ENCODE assay signal across 9 mouse cellular contexts in the genomic region with DNA sequence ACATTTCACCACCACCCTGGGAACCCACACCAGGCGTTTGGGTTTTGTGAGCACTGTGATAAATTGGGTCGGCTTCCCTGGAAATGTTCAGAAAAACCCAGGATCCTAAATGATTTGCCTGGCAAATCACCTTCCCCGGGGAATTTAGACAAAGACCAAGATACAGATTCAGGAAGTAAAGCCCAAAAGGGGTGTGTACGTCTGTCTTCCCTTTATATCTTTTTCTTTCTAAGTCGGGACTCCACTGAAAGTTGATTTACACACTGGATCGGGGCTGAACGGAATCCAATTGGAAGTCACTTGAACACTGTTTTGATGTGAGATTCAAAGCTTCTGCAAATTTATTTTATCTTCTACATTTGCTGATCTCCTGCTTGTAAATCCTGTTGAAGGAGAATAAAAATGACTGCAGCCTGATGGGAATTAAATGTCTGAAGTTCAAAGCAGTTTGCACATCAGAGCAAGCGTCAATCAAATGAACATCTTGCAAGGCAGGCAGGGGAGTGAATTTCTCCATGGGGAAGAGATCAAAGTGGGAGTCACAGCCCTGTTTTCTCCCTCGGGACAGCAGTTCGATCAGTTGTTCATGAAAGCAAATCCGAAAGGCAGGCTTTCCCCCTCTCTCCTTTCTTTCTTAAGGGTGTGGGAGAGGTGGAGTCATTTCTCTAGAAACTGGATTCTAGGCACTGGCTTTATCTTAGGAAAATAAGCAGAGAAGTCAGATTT.
DNase-seq lines count a peak whose midpoint lies in the region; ATAC-seq and TF ChIP-seq lines count a peak whose summit lies in the region.
"Had no signal": no experiment of that assay in that cellular context is flagged by ENCODE, and none has a peak within 500 bp of the region (broad histone marks: within the 10 kb centered on the region; RNA-seq: fewer than 3 reads in every experiment).

No protein-coding gene starts in this region.

- no peaks in the 10 kb centered on the region for H3K9me3 ChIP-seq in kidney, embryonic 15.5 days (replicated peaks)
- H3K9me3 ChIP-seq in hindbrain, embryonic 12.5 days (replicated peaks) = no peaks in the 10 kb centered on the region
- H3K9me3 ChIP-seq in midbrain, embryonic 14.5 days (ENCODE audit: control insufficient read depth, low read length) = no peaks in the 10 kb centered on the region

- 9% methylated on average over 11 of the region's 11 CpGs for WGBS in kidney, embryonic 15.5 days
- 13% methylated on average over 11 of the region's 11 CpGs for WGBS in hindbrain, embryonic 12.5 days
- WGBS in midbrain, embryonic 14.5 days = 2% methylated on average over 11 of the region's 11 CpGs

- H3K27ac ChIP-seq in kidney, embryonic 15.5 days = peak overlapping the region; percentile 68
- peak overlapping the region; percentile 52; the same call in 1 of the 2 replicates for H3K27ac ChIP-seq in hindbrain, embryonic 12.5 days
- peak overlapping the region; percentile 83 for H3K27ac ChIP-seq in midbrain, embryonic 14.5 days (replicated peaks; ENCODE audit: low read depth, low read length)

- peak overlapping the region; percentile 41 for H3K4me2 ChIP-seq in kidney, embryonic 15.5 days
- 0 out of 2 replicates have a peak overlapping the region, but pooled peaks have one; percentile 4 for H3K4me2 ChIP-seq in hindbrain, embryonic 12.5 days (replicated peaks)
- H3K4me2 ChIP-seq in midbrain, embryonic 14.5 days (ENCODE audit: low read length) = peak overlapping the region; percentile 32

- no peaks in the 10 kb centered on the region for H3K36me3 ChIP-seq in kidney, embryonic 15.5 days
- H3K36me3 ChIP-seq in hindbrain, embryonic 12.5 days = no peaks in the 10 kb centered on the region
- H3K36me3 ChIP-seq in midbrain, embryonic 14.5 days (ENCODE audit: control insufficient read depth, insufficient read depth, low read length) = no peaks in the 10 kb centered on the region

- H3K27me3 ChIP-seq in kidney, embryonic 15.5 days = no peaks in the 10 kb centered on the region
- H3K27me3 ChIP-seq in hindbrain, embryonic 12.5 days = no peaks in the 10 kb centered on the region
- H3K27me3 ChIP-seq in midbrain, embryonic 14.5 days (ENCODE audit: control insufficient read depth, insufficient read depth, low read length) = no peaks in the 10 kb centered on the region

- ATAC-seq in kidney, embryonic 15.5 days (replicated peaks; ENCODE audit: low FRiP score) = 0 out of 2 replicates have a peak, but pooled peaks have one; percentile 13
- no peak for ATAC-seq in hindbrain, embryonic 12.5 days (ENCODE audit: low FRiP score)
- peak; percentile 49; the same call in 1 of the 2 replicates for ATAC-seq in midbrain, embryonic 14.5 days (ENCODE audit: low FRiP score, low TSS enrichment)
- no peak for ATAC-seq in megakaryocyte progenitor cell, adult 5-6 weeks (replicated peaks; ENCODE audit: poor library complexity)

- DNase-seq in kidney, postnatal 14 days = no peak
- DNase-seq in brain, embryonic 14.5 days (ENCODE audit: low read depth) = peak; percentile 89
- peak; percentile 86 for DNase-seq in midbrain, embryonic 14.5 days
- no peak for DNase-seq in c-Kit-positive CD71-positive TER-119-positive erythroid progenitor cells, embryonic 14.5 days (ENCODE audit: low spot score)
- DNase-seq in gastrocnemius, adult 8-10 months (ENCODE audit: low spot score in 2 of 2) = no peak
- DNase-seq: gastrocnemius, postnatal 36 days had no signal

- peaks cover 35% of the 10 kb centered on the region for H3K4me1 ChIP-seq in kidney, embryonic 15.5 days
- H3K4me1 ChIP-seq in hindbrain, embryonic 12.5 days = peaks cover 58% of the 10 kb centered on the region
- H3K4me1 ChIP-seq in midbrain, embryonic 14.5 days (ENCODE audit: control insufficient read depth, insufficient read depth, low read length) = peaks cover 67% of the 10 kb centered on the region

- no peak for TF ChIP-seq CTCF in brain, embryonic 14.5 days (IDR thresholded peaks at IDR 0.05; ENCODE audit: borderline replicate concordance, extremely low read depth, insufficient read depth, insufficient read length)

- H3K4me3 ChIP-seq in kidney, embryonic 15.5 days (replicated peaks) = no peak overlapping the region
- H3K4me3 ChIP-seq in hindbrain, embryonic 12.5 days = no peak overlapping the region
- no peak overlapping the region for H3K4me3 ChIP-seq in midbrain, embryonic 14.5 days (replicated peaks; ENCODE audit: low read depth, low read length)

- TF ChIP-seq POLR2A in brain, embryonic 14.5 days (IDR thresholded peaks at IDR 0.05; ENCODE audit: borderline replicate concordance, extremely low read depth, insufficient read depth, insufficient read length, poor library complexity, severe bottlenecking) = no peak

- H3K9ac ChIP-seq in kidney, embryonic 15.5 days = no peak overlapping the region
- no peak overlapping the region for H3K9ac ChIP-seq in hindbrain, embryonic 12.5 days
- H3K9ac ChIP-seq in midbrain, embryonic 14.5 days (replicated peaks; ENCODE audit: low read length) = no peak overlapping the region

Comparison
In these comparisons a context has a peak if more than half of its experiments do, and no peak if none do; other contexts are left out.
1. ATAC-seq: peak in kidney, embryonic 15.5 days (single experiment) and midbrain, embryonic 14.5 days (single experiment); none in hindbrain, embryonic 12.5 days (single experiment) and megakaryocyte progenitor cell, adult 5-6 weeks (single experiment).
2. DNase-seq: peak in brain, embryonic 14.5 days (single experiment) and midbrain, embryonic 14.5 days (single experiment); none in kidney, postnatal 14 days (single experiment), c-Kit-positive CD71-positive TER-119-positive erythroid progenitor cells, embryonic 14.5 days (single experiment) and gastrocnemius, adult 8-10 months (0 of 2).
3. Peak in every context shown above with its lines, with median percentiles within 50 percentile points of each other: H3K27ac ChIP-seq and H3K4me2 ChIP-seq.